Mouse (Mus musculus): ENCODE data around the gene Ccdc32. TPM values are rescaled to one million over a fixed set of nuclear protein-coding genes. Genes with fewer than 3 reads are reported as not detected.
"Not testable (repeated sequence)": the region's sequence is repeated elsewhere in the genome, so short reads cannot be mapped to it uniquely, and the experiment has no call there.

The Ccdc32 gene
- polyA plus RNA-seq, 1 experiment from 2014 or later: 17.9 TPM

DNA sequence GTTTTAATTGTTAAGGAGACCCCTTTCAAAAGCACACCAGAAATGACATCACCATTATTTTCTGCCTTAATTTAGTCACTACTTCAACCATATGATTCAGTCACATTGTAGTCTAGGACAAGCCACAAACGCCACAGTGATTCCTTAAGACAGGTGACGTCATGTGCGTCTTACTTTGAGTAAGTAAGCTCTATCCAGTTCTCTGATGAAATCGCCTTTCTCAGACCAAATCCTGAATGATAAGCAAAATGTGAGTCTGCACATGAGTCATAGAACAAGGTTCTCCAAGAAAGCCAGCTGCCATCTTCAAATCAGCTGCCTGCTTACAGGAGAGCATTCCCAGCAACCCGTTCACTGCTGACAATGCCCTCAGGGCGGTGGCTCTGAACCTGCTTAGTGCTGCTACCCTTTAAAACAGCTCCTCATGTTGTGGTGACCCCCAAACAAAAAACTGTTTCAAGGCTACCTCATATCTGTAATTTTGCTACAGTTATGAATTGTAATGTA lies 6.0 kb downstream of the Ccdc32 start:
- Histone ChIP-seq H3K4me2 (ENCODE audit: low read length) (no peak overlapping the region), H3K4me3 (ENCODE audit: control insufficient read depth in 1 of 2, insufficient read depth in 1 of 2, low read depth in 1 of 2, low read length in 2 of 2) (no peak overlapping the region), H3K27ac (replicated peaks in 1 of 2; ENCODE audit: control insufficient read depth in 1 of 2, insufficient read depth in 1 of 2, low read depth in 2 of 2, low read length in 2 of 2) (no peak overlapping the region), H3K36me3 (ENCODE audit: control insufficient read depth, insufficient read depth, low read length) (peaks cover 70% of the 10 kb centered on the region), H3K27me3 (ENCODE audit: control insufficient read depth, insufficient read depth, low read length) (no peaks in the 10 kb centered on the region), H3K9ac (ENCODE audit: low read length) (no peak overlapping the region), H3K9me3 (ENCODE audit: control insufficient read depth, low read length) (no peaks in the 10 kb centered on the region), H3K4me1 (ENCODE audit: control insufficient read depth in 2 of 2, insufficient read depth in 2 of 2, low read length in 2 of 2) (peaks cover 3 to 13% of the 10 kb centered on the region in 2 experiments; a peak in 3 of 4 replicates)
- 95% methylated on average over 6 of the region's 6 CpGs for WGBS
- ATAC-seq (ENCODE audit: insufficient number of reproducible peaks, insufficient read depth, low FRiP score, low read depth): no peak

DNA sequence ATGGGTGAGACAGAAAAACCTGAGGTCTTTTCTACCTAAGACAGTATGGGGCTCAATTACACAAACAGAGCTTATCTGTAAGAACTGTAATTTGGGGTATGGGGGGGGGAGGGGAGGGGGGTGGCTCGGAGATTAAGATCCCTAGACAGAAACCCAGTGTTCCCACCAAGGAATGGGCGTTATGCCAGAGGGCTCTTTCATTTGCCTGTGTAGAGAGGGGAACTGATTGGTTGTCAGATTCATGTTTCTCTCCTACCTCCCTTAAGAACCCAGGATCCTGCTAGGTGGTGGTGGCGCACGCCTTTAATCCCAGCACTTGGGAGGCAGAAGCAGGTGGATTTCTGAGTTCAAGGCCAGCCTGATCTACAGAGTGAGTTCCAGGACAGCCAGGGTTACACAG lies 9.7 kb downstream of the Ccdc32 start:
- Histone ChIP-seq H3K36me3 (ENCODE audit: control insufficient read depth, insufficient read depth, low read length) (peaks cover 59% of the 10 kb centered on the region), H3K27me3 (ENCODE audit: control insufficient read depth, insufficient read depth, low read length) (no peaks in the 10 kb centered on the region), H3K4me2 (ENCODE audit: low read length) (no peak overlapping the region), H3K4me3 (ENCODE audit: control insufficient read depth in 1 of 2, insufficient read depth in 1 of 2, low read depth in 1 of 2, low read length in 2 of 2) (no peak overlapping the region), H3K9ac (ENCODE audit: low read length) (no peak overlapping the region), H3K9me3 (ENCODE audit: control insufficient read depth, low read length) (0 out of 2 replicates have a peak, but pooled peaks cover 3% of the 10 kb centered on the region), H3K4me1 (ENCODE audit: control insufficient read depth in 2 of 2, insufficient read depth in 2 of 2, low read length in 2 of 2) (peaks cover 9 to 20% of the 10 kb centered on the region in 2 experiments), H3K27ac (replicated peaks in 1 of 2; ENCODE audit: control insufficient read depth in 1 of 2, insufficient read depth in 1 of 2, low read depth in 2 of 2, low read length in 2 of 2) (no peak overlapping the region)
- WGBS: 61% methylated on average over 4 of the region's 4 CpGs
- ATAC-seq (ENCODE audit: insufficient number of reproducible peaks, insufficient read depth, low FRiP score, low read depth): no peak

DNA sequence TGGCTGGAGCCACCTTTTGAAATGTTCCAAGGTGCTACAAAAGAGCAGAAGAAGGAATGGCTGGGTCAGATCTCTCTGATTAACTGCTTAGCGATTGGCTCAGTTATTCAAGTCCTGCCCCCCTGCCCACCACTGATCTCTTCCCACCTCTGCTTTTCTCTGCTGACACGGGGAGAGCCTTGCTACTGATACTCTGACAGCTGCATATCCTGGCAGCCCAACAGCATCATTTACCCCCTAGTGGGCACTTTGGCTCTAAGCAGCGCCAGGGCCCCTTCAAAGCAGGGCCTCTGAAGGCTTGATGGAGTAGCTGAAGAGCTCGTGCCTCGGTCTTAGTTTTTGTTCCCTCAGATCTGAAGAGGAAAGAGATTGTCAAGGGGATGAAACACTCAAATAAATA lies 10.1 kb downstream of the Ccdc32 start:
- ATAC-seq (ENCODE audit: insufficient number of reproducible peaks, insufficient read depth, low FRiP score, low read depth): no peak
- H3K4me2 ChIP-seq (ENCODE audit: low read length): peak overlapping the region; percentile 19; the same call in 1 of the 2 replicates
- peaks cover 9 to 20% of the 10 kb centered on the region in 2 experiments for H3K4me1 ChIP-seq (ENCODE audit: control insufficient read depth in 2 of 2, insufficient read depth in 2 of 2, low read length in 2 of 2)
- no peak overlapping the region for H3K4me3 ChIP-seq (ENCODE audit: control insufficient read depth in 1 of 2, insufficient read depth in 1 of 2, low read depth in 1 of 2, low read length in 2 of 2)
- no peaks in the 10 kb centered on the region for H3K27me3 ChIP-seq (ENCODE audit: control insufficient read depth, insufficient read depth, low read length)
- H3K9ac ChIP-seq (ENCODE audit: low read length): peak overlapping the region; percentile 9; the same call in 1 of the 2 replicates
- H3K27ac ChIP-seq (replicated peaks in 1 of 2; ENCODE audit: control insufficient read depth in 1 of 2, insufficient read depth in 1 of 2, low read depth in 2 of 2, low read length in 2 of 2): 0 out of 4 replicates have a peak overlapping the region, but pooled peaks of 1 of the 2 experiments have one; percentile 35
- 0 out of 2 replicates have a peak, but pooled peaks cover 3% of the 10 kb centered on the region for H3K9me3 ChIP-seq (ENCODE audit: control insufficient read depth, low read length)
- WGBS: 19% methylated on average over 5 of the region's 5 CpGs
- H3K36me3 ChIP-seq (ENCODE audit: control insufficient read depth, insufficient read depth, low read length): peaks cover 57% of the 10 kb centered on the region

DNA sequence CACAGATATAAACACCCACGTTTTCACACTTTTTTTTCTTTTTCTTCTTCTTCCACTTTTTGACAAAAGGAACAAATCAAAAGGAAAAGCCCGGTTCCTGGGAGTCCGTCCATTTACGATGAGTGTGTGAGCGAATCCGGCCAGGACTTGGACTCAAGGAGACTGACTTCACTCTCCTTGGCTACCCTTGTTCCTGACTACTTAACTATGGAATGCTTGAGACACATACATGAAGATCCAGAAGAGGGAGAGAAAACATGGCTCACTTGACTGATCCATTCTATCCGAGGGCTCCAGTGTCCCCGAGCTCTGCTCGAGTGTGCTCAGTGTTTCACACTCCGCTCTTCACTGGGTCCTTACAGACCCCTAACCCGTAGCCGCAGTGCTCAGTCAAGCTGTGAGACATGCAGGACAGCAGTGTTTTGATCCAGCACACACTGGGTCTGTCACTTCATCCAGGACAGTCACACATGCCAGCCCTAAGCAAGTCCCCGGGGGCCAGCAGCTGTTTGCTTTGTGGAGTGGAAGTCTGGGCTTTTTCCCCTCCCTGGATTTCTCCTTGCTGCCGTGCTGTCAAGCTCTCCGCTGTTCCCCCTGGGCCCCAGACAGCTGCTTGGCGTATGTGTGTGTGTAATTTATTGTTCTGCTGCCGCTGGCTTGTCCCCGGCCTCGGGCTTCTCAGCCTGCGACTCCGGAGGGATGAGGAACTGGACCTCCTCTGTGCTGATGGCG lies 10.6 kb downstream of the Ccdc32 start:
- H3K36me3 ChIP-seq (ENCODE audit: control insufficient read depth, insufficient read depth, low read length): peaks cover 57% of the 10 kb centered on the region
- H3K4me3 ChIP-seq (ENCODE audit: control insufficient read depth in 1 of 2, insufficient read depth in 1 of 2, low read depth in 1 of 2, low read length in 2 of 2): no peak overlapping the region
- WGBS: 53% methylated on average over 22 of the region's 22 CpGs
- 0 out of 2 replicates have a peak, but pooled peaks cover 3% of the 10 kb centered on the region for H3K9me3 ChIP-seq (ENCODE audit: control insufficient read depth, low read length)
- no peaks in the 10 kb centered on the region for H3K27me3 ChIP-seq (ENCODE audit: control insufficient read depth, insufficient read depth, low read length)
- no peak for ATAC-seq (ENCODE audit: insufficient number of reproducible peaks, insufficient read depth, low FRiP score, low read depth)
- peak overlapping the region; percentile 8 to 35; a peak in 2 of 4 replicates for H3K27ac ChIP-seq (replicated peaks in 1 of 2; ENCODE audit: control insufficient read depth in 1 of 2, insufficient read depth in 1 of 2, low read depth in 2 of 2, low read length in 2 of 2)
- peak overlapping the region; percentile 9; the same call in 1 of the 2 replicates for H3K9ac ChIP-seq (ENCODE audit: low read length)
- H3K4me1 ChIP-seq (ENCODE audit: control insufficient read depth in 2 of 2, insufficient read depth in 2 of 2, low read length in 2 of 2): peaks cover 9 to 20% of the 10 kb centered on the region in 2 experiments
- peak overlapping the region; percentile 19; the same call in 1 of the 2 replicates for H3K4me2 ChIP-seq (ENCODE audit: low read length)

DNA sequence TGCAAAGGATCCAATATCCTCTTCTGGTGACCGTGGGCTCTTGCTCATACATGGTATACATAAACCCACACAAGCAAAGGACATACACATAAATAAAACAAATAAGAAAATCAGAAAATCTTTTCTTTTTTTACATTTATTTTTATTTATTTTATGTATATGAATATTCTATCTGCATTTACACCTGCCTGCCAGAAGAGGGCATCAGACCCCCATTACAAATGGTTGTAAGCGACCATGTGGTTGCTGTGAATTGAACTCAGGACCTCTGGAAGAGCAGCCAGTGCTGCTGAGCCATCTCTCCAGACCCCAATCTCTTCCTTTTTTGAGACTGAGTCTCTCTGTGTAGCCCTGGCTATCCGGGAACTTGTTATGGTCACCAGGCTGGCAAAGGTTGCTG lies 11.5 kb downstream of the Ccdc32 start:
- H3K9ac ChIP-seq (ENCODE audit: low read length): no peak overlapping the region
- H3K9me3 ChIP-seq (ENCODE audit: control insufficient read depth, low read length): 0 out of 2 replicates have a peak, but pooled peaks cover 3% of the 10 kb centered on the region
- no peak overlapping the region for H3K4me2 ChIP-seq (ENCODE audit: low read length)
- no peak overlapping the region for H3K27ac ChIP-seq (replicated peaks in 1 of 2; ENCODE audit: control insufficient read depth in 1 of 2, insufficient read depth in 1 of 2, low read depth in 2 of 2, low read length in 2 of 2)
- H3K27me3 ChIP-seq (ENCODE audit: control insufficient read depth, insufficient read depth, low read length): no peaks in the 10 kb centered on the region
- no peak overlapping the region for H3K4me3 ChIP-seq (ENCODE audit: control insufficient read depth in 1 of 2, insufficient read depth in 1 of 2, low read depth in 1 of 2, low read length in 2 of 2)
- H3K4me1 ChIP-seq (ENCODE audit: control insufficient read depth in 2 of 2, insufficient read depth in 2 of 2, low read length in 2 of 2): peaks cover 9 to 20% of the 10 kb centered on the region in 2 experiments
- 93% methylated on average over 3 of the region's 3 CpGs for WGBS
- no peak for ATAC-seq (ENCODE audit: insufficient number of reproducible peaks, insufficient read depth, low FRiP score, low read depth)
- peaks cover 50% of the 10 kb centered on the region for H3K36me3 ChIP-seq (ENCODE audit: control insufficient read depth, insufficient read depth, low read length)

DNA sequence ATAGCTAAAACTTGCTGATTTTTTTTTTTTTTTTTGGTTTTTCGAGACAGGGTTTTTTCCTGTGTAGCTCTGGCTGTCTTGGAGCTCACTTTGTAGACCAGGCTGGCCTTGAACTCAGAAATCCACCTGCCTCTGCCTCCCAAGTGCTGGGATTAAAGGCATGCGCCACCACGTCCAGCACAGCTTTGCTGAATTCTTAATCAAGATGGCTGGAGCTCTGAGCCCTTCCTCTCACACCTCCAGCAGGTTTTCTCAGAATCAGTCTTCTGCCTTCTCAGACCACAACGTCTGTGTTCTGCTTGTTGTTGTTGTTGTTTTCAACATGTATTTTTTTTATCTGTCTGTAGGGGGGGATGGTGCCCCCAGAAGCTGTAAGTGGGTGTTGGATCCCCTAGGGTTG lies 12.9 kb downstream of the Ccdc32 start:
- H3K4me3 ChIP-seq (ENCODE audit: control insufficient read depth in 1 of 2, insufficient read depth in 1 of 2, low read depth in 1 of 2, low read length in 2 of 2); H3K27ac ChIP-seq (replicated peaks in 1 of 2; ENCODE audit: control insufficient read depth in 1 of 2, insufficient read depth in 1 of 2, low read depth in 2 of 2, low read length in 2 of 2); ATAC-seq (ENCODE audit: insufficient number of reproducible peaks, insufficient read depth, low FRiP score, low read depth); H3K9me3 ChIP-seq (ENCODE audit: control insufficient read depth, low read length); H3K9ac ChIP-seq (ENCODE audit: low read length); H3K4me2 ChIP-seq (ENCODE audit: low read length); H3K27me3 ChIP-seq (ENCODE audit: control insufficient read depth, insufficient read depth, low read length): not testable (repeated sequence)
- peaks cover 9 to 20% of the 10 kb centered on the region in 2 experiments for H3K4me1 ChIP-seq (ENCODE audit: control insufficient read depth in 2 of 2, insufficient read depth in 2 of 2, low read length in 2 of 2)
- H3K36me3 ChIP-seq (ENCODE audit: control insufficient read depth, insufficient read depth, low read length): peaks cover 36% of the 10 kb centered on the region
- WGBS: 69% methylated on average over 4 of the region's 4 CpGs

DNA sequence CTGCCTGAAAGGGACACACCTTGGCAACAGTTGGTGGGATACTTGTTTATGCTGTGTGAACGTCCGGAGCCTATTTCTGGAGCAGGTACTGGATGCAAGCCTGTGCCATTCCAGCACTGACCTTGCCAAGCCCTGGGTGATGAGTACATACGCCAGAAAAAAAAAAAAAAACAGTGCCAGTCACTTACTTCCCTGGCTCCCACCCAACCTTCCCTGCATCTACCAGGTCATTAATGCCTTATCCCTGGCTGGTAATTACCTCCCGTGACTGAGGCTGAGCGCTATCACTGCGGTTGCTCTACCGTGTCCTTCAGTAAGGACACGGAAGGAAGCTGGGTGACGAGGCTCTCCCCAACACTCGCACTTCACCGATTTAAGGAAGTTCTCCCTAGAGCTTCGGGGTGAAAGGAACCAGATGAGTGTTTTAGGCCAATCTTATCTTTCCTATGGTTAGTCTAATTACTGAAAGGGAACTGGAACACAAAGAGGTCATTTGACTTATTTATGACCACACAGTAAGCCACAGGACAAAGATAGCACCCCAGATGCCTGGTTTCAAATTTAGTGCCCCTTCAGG lies 13.5 kb downstream of the Ccdc32 start:
- no peak for ATAC-seq (ENCODE audit: insufficient number of reproducible peaks, insufficient read depth, low FRiP score, low read depth)
- 30% methylated on average over 12 of the region's 12 CpGs for WGBS

More for the DNA sequence above, 13.5 kb downstream of the Ccdc32 start:
- Histone ChIP-seq H3K9me3 (ENCODE audit: control insufficient read depth, low read length) (0 out of 2 replicates have a peak, but pooled peaks cover 3% of the 10 kb centered on the region), H3K4me2 (ENCODE audit: low read length) (peak overlapping the region; percentile 37), H3K36me3 (ENCODE audit: control insufficient read depth, insufficient read depth, low read length) (peaks cover 30% of the 10 kb centered on the region), H3K9ac (ENCODE audit: low read length) (no peak overlapping the region; the same call in 1 of the 2 replicates), H3K27me3 (ENCODE audit: control insufficient read depth, insufficient read depth, low read length) (no peaks in the 10 kb centered on the region), H3K4me1 (ENCODE audit: control insufficient read depth in 2 of 2, insufficient read depth in 2 of 2, low read length in 2 of 2) (peaks cover 9 to 20% of the 10 kb centered on the region in 2 experiments), H3K27ac (replicated peaks in 1 of 2; ENCODE audit: control insufficient read depth in 1 of 2, insufficient read depth in 1 of 2, low read depth in 2 of 2, low read length in 2 of 2) (peak overlapping the region in 1 of 2 experiments; percentile 65; a peak in 2 of 4 replicates), H3K4me3 (ENCODE audit: control insufficient read depth in 1 of 2, insufficient read depth in 1 of 2, low read depth in 1 of 2, low read length in 2 of 2) (no peak overlapping the region)

All from heart, embryonic 14.5 days (tissue).